ENCODE assay signal across 18 mouse cellular contexts in the genomic region with DNA sequence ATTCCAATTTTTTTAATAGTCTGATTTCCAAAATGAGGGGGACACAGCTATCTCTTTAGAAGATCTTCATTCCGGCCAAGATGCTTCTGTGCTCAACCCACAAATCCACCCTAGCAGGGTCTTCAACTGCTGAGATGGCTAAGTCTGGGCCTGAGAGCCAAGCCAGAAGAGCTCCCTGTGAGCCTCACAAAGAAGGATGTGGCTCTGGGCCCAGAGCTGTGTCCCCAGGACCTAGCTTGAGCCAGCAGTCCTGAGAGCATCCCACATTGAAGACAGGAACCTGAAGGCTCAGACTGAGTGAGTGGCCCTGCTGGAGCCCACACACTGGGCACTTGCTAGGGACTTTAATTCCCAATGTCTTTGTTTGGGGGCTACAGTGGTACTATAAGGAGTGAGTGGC. TPM values are rescaled to one million over a fixed set of nuclear protein-coding genes. Genes with fewer than 3 reads are reported as not detected.
DNase-seq lines count a peak whose midpoint lies in the region; ATAC-seq and TF ChIP-seq lines count a peak whose summit lies in the region.
"Had no signal": no experiment of that assay in that cellular context is flagged by ENCODE, and none has a peak within 500 bp of the region (broad histone marks: within the 10 kb centered on the region; RNA-seq: fewer than 3 reads in every experiment).

No protein-coding gene starts in this region.

- H3K4me2 ChIP-seq in midbrain, embryonic 14.5 days (ENCODE audit: low read length), result no peak overlapping the region
- H3K4me2 ChIP-seq in heart, embryonic 12.5 days, result no peak overlapping the region
- H3K4me2 ChIP-seq: embryonic facial prominence, embryonic 13.5 days; forebrain, embryonic 12.5 days; hindbrain, embryonic 12.5 days; intestine, embryonic 15.5 days had no signal

- no peak for DNase-seq in midbrain, embryonic 10.5 days (ENCODE audit: low spot score)
- DNase-seq in midbrain, embryonic 14.5 days, result no peak
- peak; percentile 45 to 51 for DNase-seq in cerebellum, adult 2 months
- DNase-seq in cerebellum, postnatal 10 days, result peak; percentile 53 to 75
- no peak for DNase-seq in lung, postnatal 10 days
- DNase-seq in heart, adult 9 months (ENCODE audit: low spot score in 2 of 2), result no peak
- DNase-seq: adrenal gland, adult 8-10 months; adrenal gland, postnatal 36 days; forebrain, postnatal 0 days; gastrocnemius, postnatal 14 days; heart, postnatal 10 days; heart, postnatal 4 days; kidney, adult 18-20 months had no signal

- H3K4me1 ChIP-seq in midbrain, embryonic 10.5 days, result peaks cover 11% of the 10 kb centered on the region
- 0 out of 2 replicates have a peak, but pooled peaks cover 3% of the 10 kb centered on the region for H3K4me1 ChIP-seq in midbrain, embryonic 14.5 days (ENCODE audit: control insufficient read depth, insufficient read depth, low read length)
- H3K4me1 ChIP-seq in cerebellum, adult 2 months (ENCODE audit: control insufficient read depth, insufficient read depth, low read length), result peaks cover 27% of the 10 kb centered on the region
- peaks cover 7% of the 10 kb centered on the region; the same call in 1 of the 2 replicates for H3K4me1 ChIP-seq in heart, embryonic 12.5 days (replicated peaks)
- H3K4me1 ChIP-seq: intestine, embryonic 15.5 days had no signal

- H3K9ac ChIP-seq in midbrain, embryonic 14.5 days (replicated peaks; ENCODE audit: low read length), result no peak overlapping the region
- H3K9ac ChIP-seq in heart, embryonic 12.5 days, result no peak overlapping the region
- H3K9ac ChIP-seq: embryonic facial prominence, embryonic 13.5 days; forebrain, embryonic 12.5 days; forebrain, postnatal 0 days; hindbrain, embryonic 12.5 days; intestine, embryonic 15.5 days had no signal

- 0 out of 2 replicates have a peak overlapping the region, but pooled peaks have one; percentile 30 for H3K27ac ChIP-seq in midbrain, embryonic 10.5 days (replicated peaks)
- no peak overlapping the region for H3K27ac ChIP-seq in midbrain, embryonic 14.5 days (replicated peaks; ENCODE audit: low read depth, low read length)
- H3K27ac ChIP-seq in cerebellum, adult 2 months (ENCODE audit: insufficient read depth, low read length), result no peak overlapping the region
- no peak overlapping the region for H3K27ac ChIP-seq in heart, embryonic 12.5 days (ENCODE audit: poor library complexity, severe bottlenecking)
- H3K27ac ChIP-seq: embryonic facial prominence, embryonic 13.5 days; forebrain, embryonic 12.5 days; hindbrain, embryonic 12.5 days; intestine, embryonic 15.5 days had no signal

- no peak for TF ChIP-seq POLR2A in cerebellum, adult 2 months (IDR thresholded peaks at IDR 0.05; ENCODE audit: borderline replicate concordance, insufficient read depth, low read length)

- TF ChIP-seq CTCF in cerebellum, adult 2 months (IDR thresholded peaks at IDR 0.05; ENCODE audit: borderline replicate concordance, insufficient read depth, low read depth, low read length), result no peak

- H3K27me3 ChIP-seq in midbrain, embryonic 10.5 days (ENCODE audit: low read depth, poor library complexity, severe bottlenecking), result peaks cover 26% of the 10 kb centered on the region
- H3K27me3 ChIP-seq in midbrain, embryonic 14.5 days (ENCODE audit: control insufficient read depth, insufficient read depth, low read length), result no peaks in the 10 kb centered on the region
- no peaks in the 10 kb centered on the region for H3K27me3 ChIP-seq in cerebellum, adult 2 months (ENCODE audit: control insufficient read depth, insufficient read depth, low read length)
- H3K27me3 ChIP-seq in heart, embryonic 12.5 days (replicated peaks), result peaks cover 34% of the 10 kb centered on the region
- H3K27me3 ChIP-seq: hindbrain, embryonic 12.5 days; intestine, embryonic 15.5 days had no signal

- no peaks in the 10 kb centered on the region for H3K9me3 ChIP-seq in midbrain, embryonic 10.5 days (replicated peaks)
- H3K9me3 ChIP-seq in midbrain, embryonic 14.5 days (ENCODE audit: control insufficient read depth, low read length), result no peaks in the 10 kb centered on the region
- no peaks in the 10 kb centered on the region; the same call in 1 of the 2 replicates for H3K9me3 ChIP-seq in heart, embryonic 12.5 days (replicated peaks)
- H3K9me3 ChIP-seq: embryonic facial prominence, embryonic 13.5 days; forebrain, embryonic 12.5 days; intestine, embryonic 15.5 days had no signal

- no peaks in the 10 kb centered on the region for H3K36me3 ChIP-seq in midbrain, embryonic 10.5 days
- H3K36me3 ChIP-seq in midbrain, embryonic 14.5 days (ENCODE audit: control insufficient read depth, insufficient read depth, low read length), result no peaks in the 10 kb centered on the region
- no peaks in the 10 kb centered on the region for H3K36me3 ChIP-seq in heart, embryonic 12.5 days
- H3K36me3 ChIP-seq: embryonic facial prominence, embryonic 13.5 days; forebrain, embryonic 12.5 days; hindbrain, embryonic 12.5 days; intestine, embryonic 15.5 days had no signal

- 93% methylated on average over 1 of the region's 1 CpGs for WGBS in midbrain, embryonic 10.5 days
- 89% methylated on average over 1 of the region's 1 CpGs for WGBS in midbrain, embryonic 14.5 days
- WGBS in cerebellum, adult 2 months, result 71% methylated on average over 1 of the region's 1 CpGs
- 81% methylated on average over 1 of the region's 1 CpGs for WGBS in heart, embryonic 12.5 days

- no peak overlapping the region for H3K4me3 ChIP-seq in midbrain, embryonic 10.5 days
- no peak overlapping the region for H3K4me3 ChIP-seq in midbrain, embryonic 14.5 days (replicated peaks; ENCODE audit: low read depth, low read length)
- H3K4me3 ChIP-seq in cerebellum, adult 2 months (replicated peaks; ENCODE audit: insufficient read depth, low read depth, low read length), result no peak overlapping the region
- no peak overlapping the region for H3K4me3 ChIP-seq in heart, embryonic 12.5 days
- H3K4me3 ChIP-seq: embryonic facial prominence, embryonic 13.5 days; forebrain, embryonic 12.5 days; hindbrain, embryonic 12.5 days; intestine, embryonic 15.5 days had no signal

- ATAC-seq in midbrain, embryonic 14.5 days (ENCODE audit: low FRiP score, low TSS enrichment), result no peak
- no peak for ATAC-seq in heart, embryonic 12.5 days (ENCODE audit: insufficient number of reproducible peaks, low FRiP score)
- ATAC-seq: forebrain, postnatal 0 days; intestine, embryonic 15.5 days had no signal

RNA-seq across cellular contexts. Expression of gene Rplp1, which starts 57.7 kb away (rescaled TPM):
- 965 and 1,195 TPM in 2 replicates for polyA plus RNA-seq in midbrain, embryonic 10.5 days (2016; fragmentation: Nextera tagmentation; extraction: Ambion mirVana)
- polyA plus RNA-seq in midbrain, embryonic 14.5 days (2014; fragmentation: Nextera tagmentation; extraction: Ambion mirVana), result 935 and 1,231 TPM in 2 replicates
- 2,556 and 2,566 TPM in 2 replicates for polyA plus RNA-seq in cerebellum, adult 2 months (2012; rRNA removed)
- polyA plus RNA-seq in heart, embryonic 12.5 days (2016; fragmentation: Nextera tagmentation; extraction: Ambion mirVana), result 714 and 736 TPM in 2 replicates

Comparison
In these comparisons a context has a peak if more than half of its experiments do, and no peak if none do; other contexts are left out.
1. DNase-seq: peak in cerebellum, adult 2 months (2 of 2) and cerebellum, postnatal 10 days (2 of 2); none in midbrain, embryonic 10.5 days (single experiment), midbrain, embryonic 14.5 days (single experiment), lung, postnatal 10 days (single experiment) and heart, adult 9 months (0 of 2).